Mouse (Mus musculus): ENCODE measurements around the gene Fbxl4.

- no peak for TF ChIP-seq CEBPB (IDR thresholded peaks at IDR 0.05; ENCODE audit: insufficient read depth, poor library complexity, severe bottlenecking)
- TF ChIP-seq POLR2A (IDR thresholded peaks at IDR 0.05; ENCODE audit: insufficient read length, low read depth) = no peak
- TF ChIP-seq TCF12 (IDR thresholded peaks at IDR 0.05; ENCODE audit: insufficient read depth, poor library complexity, severe bottlenecking) = no peak
- TF ChIP-seq MYOD1 (IDR thresholded peaks at IDR 0.05; ENCODE audit: control insufficient read depth in 1 of 3, insufficient read length in 2 of 3, low read depth in 2 of 3) = no peak
- TF ChIP-seq POLR2AphosphoS2 (IDR thresholded peaks at IDR 0.05; ENCODE audit: insufficient read length, low read depth) = no peak
- no peak for TF ChIP-seq MAX (IDR thresholded peaks at IDR 0.05; ENCODE audit: low read depth)
- no peak for TF ChIP-seq USF1 (IDR thresholded peaks at IDR 0.05; ENCODE audit: low read depth)
- TF ChIP-seq MYOG (IDR thresholded peaks at IDR 0.05; ENCODE audit: control insufficient read depth in 1 of 3, insufficient read depth in 1 of 3, insufficient read length in 2 of 3, low read depth in 2 of 3) = no peak
- no peak for TF ChIP-seq E2F4 (IDR thresholded peaks at IDR 0.05; ENCODE audit: insufficient read depth)
- TF ChIP-seq REST (IDR thresholded peaks at IDR 0.05; ENCODE audit: insufficient read depth, insufficient read length) = no peak
These were observed 120.4 kb downstream of the Fbxl4 start for GRCm38 (mm10) chr4:22477711-22478230.

Data from myocyte (in vitro differentiated cells).